Mouse (Mus musculus): Measurements from ENCODE around the gene 6330403K07Rik. TPM values are rescaled to one million over a fixed set of nuclear protein-coding genes. Genes with fewer than 3 reads are reported as not detected.

Gene 6330403K07Rik
- polyA plus RNA-seq, 1 experiment from 2014 or later: 742 TPM

Other genes with a start within 250 kb of the 6330403K07Rik start
- gene Scimp, start 220.9 kb downstream of the 6330403K07Rik start, polyA plus RNA-seq (2015; fragmentation: Nextera tagmentation; extraction: Ambion mirVana): 0.18 and 0.28 TPM in 2 replicates
- 77.1 and 83.3 TPM in 2 replicates for gene Rabep1, start 188.7 kb downstream of the 6330403K07Rik start, polyA plus RNA-seq (2015; fragmentation: Nextera tagmentation; extraction: Ambion mirVana)
- gene Nup88, start 63.5 kb downstream of the 6330403K07Rik start, polyA plus RNA-seq (2015; fragmentation: Nextera tagmentation; extraction: Ambion mirVana): 108 and 109 TPM in 2 replicates
- 71.3 and 78.8 TPM in 2 replicates for gene Rpain, start 63.3 kb downstream of the 6330403K07Rik start, polyA plus RNA-seq (2015; fragmentation: Nextera tagmentation; extraction: Ambion mirVana)
- 180 and 217 TPM in 2 replicates for gene C1qbp, start 50.5 kb downstream of the 6330403K07Rik start, polyA plus RNA-seq (2015; fragmentation: Nextera tagmentation; extraction: Ambion mirVana)
- 12.3 and 13.5 TPM in 2 replicates for gene Dhx33, start 29.1 kb downstream of the 6330403K07Rik start, polyA plus RNA-seq (2015; fragmentation: Nextera tagmentation; extraction: Ambion mirVana)
- gene Mis12, start 13.9 kb downstream of the 6330403K07Rik start, polyA plus RNA-seq (2015; fragmentation: Nextera tagmentation; extraction: Ambion mirVana): 29.8 and 34.2 TPM in 2 replicates
- gene Derl2, start 13.7 kb downstream of the 6330403K07Rik start, polyA plus RNA-seq (2015; fragmentation: Nextera tagmentation; extraction: Ambion mirVana): 27.9 and 31.1 TPM in 2 replicates
- 0.15 TPM in 1 of 2 replicates, not detected in the other for gene Nlrp1a, start 111.2 kb upstream of the 6330403K07Rik start, polyA plus RNA-seq (2015; fragmentation: Nextera tagmentation; extraction: Ambion mirVana)
- 0.05 TPM in 1 of 2 replicates, not detected in the other for gene Nlrp1b, start 197.2 kb upstream of the 6330403K07Rik start, polyA plus RNA-seq (2015; fragmentation: Nextera tagmentation; extraction: Ambion mirVana)